Mouse (Mus musculus) lung, postnatal 10 days (tissue): ENCODE measurements around the gene Upp2.

Experiments
- DNase-seq: peaks from one replicate; pipeline ENCODE4 v3.0.0; 2021

Gene Upp2

DNA sequence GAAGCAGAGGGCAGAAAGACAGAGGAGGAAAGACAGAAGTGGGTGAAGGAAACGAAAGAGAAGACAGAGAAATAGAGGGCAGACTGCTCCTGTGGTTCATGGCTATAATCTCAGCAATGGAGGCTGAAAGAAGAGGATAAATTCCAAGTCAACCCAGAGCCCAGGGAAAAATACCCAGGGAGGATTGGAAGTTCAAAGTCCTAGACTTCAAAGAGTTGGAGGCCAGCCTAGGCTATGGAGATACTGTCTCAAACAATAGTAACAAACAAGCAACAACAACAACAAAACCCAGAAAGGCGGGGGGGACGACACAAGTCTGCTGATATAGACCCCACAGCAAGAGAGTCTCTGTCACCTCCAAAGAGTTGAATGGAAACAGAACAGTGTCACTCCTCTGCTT lies 14.8 kb upstream of the Upp2 start:
- no peak for DNase-seq

DNA sequence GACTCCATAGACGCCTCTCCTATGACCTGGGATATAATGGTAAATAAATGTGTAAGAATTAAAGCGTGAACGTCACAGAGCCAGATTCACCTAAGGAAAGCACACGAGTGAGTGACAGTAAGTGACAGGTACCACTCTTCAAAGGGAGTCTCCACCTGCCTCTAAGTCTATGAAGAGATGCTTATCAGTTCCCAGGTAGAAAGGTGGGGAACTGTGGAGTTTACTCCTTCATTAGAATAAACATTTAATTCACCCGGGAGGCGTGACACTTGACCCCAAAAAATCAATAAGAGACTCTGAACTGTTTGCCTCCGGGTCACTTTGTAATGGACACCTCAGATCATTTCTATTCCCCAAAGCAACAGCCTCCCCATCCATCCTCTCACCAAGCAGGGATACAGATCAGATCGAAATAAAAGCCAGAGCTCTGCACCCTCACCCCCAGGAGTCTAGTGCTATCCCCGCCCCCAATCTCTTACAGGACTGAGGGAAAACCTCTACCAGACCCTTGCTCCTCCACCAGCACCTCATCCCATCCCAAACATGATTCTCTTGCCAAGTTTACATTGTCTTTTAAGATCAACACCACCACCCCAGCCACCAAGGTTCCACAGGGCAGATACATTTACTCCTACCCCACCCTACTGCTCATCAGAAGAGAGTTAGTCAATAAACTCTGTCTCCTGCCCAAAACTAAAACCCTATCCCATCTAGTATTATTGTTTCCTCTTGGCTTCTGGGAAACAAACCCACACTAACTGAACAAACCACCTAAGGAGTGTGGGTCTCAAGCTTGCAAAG lies 9.9 kb upstream of the Upp2 start:
- no peak for DNase-seq

DNA sequence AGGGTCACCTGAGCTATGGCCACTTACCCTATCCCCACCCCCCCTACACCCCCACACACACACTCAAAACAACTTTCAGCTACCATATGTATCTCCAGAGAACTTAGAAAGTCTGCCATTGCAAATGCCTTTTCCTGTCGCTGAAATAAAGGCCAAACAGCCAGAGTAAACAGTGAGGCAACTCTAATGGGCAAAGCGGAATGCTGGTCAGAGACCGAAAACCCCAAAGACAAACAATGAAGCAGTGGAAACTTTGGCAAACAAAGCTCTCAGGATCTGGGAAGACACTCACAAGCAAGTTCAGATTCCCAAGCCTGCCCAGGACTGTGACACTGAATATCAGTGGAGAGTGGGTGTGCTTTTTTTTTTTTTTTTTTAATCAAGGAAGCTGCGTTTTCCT lies 5.0 kb upstream of the Upp2 start:
- DNase-seq: peak; percentile 66

DNA sequence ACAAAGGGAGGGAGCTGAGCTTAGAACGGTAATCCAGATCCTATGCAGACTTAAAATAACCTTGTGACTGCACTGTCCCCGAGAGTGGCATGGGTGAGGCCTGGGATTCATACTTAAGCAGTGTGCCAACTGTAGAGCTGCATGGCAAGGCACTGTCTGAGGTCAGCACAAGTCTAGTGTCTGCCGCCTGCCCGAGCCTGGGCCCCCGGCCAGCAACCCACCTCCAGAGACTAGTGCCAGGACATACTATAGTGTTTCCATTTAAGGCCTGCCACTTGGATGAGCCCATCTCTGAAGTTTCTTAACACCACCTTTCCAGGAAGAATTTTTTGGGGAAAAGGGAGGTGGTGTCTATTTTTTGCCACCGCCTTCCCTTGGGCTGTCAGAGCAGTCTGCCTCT lies 1.8 kb upstream of the Upp2 start:
- DNase-seq: peak; percentile 27

DNA sequence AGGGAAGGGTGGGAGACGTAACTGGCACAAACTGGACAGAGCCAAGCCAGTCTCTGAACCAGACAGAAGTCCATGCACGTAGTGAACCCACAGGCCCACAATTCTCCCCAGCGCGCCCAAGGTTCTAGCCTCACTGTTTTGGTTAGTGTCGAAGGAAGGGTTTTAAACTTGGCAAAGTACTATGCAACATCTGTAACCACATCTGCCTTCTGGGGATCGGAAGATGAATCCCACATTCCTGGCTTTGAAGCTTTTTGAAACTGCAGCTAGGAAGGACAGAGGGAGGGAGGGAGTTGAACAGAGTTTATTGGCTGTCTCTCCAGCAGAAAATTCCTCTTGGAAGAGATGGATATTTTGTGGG lies 1.1 kb upstream of the Upp2 start:
- DNase-seq: no peak

DNA sequence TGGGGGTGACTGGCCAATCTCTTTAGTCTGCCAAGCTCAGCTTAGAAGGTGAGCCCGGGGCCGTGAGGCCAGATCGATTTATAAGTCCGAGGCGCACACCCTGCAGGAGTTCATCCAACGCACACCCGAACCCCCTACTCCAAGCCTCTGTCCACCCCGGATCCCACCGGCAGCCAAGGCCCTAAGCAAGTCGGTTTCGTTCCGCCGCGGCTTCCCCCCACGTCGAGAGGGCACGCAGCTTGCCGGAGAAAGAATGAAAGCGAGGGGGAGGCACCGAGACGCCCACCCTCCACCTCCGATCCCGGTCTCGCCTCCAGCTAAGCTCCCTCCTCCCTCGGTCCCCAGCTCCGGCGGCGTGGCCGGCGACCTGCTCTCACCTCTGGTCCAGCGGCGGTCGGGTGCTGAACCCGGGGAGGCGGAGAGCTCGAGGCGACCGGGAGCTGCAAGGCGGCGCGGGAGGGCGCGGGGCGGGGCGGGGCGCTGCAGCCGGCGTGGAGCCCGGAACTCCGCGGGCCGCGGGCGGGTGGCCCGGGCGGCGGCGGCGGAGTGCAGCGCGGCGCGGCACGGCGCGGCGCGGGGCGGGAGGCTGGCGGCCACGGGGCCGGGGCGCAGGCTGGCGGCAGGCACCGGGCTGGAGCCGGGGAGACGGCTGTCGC lies 560 bp upstream of the Upp2 start:
- DNase-seq: peak; percentile 77

DNA sequence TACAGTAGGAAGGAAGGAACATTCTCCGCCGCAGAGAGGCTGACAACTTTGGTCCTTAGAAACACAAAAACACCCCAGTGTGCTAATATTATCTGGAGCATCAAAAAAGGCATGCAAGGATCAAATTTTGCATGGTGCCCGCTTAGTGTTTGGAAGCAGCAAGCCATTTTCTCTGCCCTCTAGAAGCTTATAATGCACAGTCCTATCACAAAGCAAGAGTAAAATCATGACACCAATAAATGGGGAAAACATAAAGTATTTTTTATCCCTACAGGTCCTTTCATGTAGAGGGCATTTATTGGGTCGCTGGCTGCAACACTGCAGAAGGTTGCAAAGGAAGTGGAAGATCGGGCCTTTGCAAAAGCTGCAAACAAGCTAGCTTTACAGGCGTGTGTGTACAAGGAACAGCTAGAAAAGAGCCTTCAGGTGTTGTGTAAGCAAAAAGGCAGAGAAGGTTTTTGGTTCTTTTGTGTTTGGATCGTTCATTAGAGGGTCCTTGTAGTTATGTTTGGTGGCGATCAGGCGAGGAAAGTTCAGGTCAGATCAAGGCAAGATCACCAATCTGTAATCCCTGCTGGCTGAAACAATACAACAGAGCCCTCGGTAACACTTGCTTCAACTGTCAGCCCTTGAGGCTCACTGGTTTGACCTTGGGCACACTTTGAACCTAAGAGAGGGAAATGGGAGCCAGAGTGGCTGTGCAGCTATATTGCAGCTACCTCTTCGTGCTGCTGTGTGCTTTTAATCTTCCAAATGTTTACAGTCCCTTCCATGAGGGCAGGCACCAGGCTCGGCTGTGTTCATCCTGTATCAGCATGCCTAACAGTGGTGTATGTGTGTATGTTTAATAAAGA lies 995 bp downstream of the Upp2 start:
- DNase-seq: no peak

DNA sequence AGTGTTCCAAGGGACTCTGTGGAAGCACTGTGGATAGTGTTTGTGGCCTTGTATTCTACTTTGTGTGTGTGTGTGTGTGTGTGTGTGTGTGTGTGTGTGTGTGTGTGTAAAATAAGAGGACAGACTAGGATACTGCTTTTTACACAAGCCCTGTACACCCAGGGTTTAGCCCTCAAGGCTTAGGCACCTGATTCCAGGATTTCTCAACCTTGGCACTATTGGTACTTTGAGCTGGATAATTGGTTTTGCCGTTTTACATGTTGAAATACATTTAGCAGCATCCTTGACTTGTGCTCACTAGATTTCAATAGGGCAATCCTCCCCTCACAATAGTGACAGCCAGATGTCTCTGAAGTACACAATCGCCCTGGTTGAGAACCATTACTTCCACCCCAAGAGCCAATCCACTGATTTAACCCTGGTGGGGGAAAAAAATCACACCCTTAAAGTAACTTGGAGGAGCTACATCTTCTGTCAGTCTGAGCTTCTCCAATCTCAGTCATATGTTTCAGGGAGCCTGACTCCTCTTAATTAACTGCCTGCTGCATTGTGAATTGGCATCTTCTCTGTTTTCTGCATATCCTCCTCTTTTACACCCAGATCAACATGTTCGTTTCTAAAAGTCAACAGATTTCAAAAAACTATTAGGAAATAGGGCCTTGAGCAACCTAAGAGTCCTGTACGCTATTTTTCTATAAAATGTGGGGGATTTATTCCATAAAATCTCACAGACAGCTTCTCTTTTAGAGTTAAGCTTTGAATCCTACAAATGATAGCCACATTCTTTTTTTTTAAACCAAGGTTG lies 1.9 kb downstream of the Upp2 start:
- DNase-seq: no peak

DNA sequence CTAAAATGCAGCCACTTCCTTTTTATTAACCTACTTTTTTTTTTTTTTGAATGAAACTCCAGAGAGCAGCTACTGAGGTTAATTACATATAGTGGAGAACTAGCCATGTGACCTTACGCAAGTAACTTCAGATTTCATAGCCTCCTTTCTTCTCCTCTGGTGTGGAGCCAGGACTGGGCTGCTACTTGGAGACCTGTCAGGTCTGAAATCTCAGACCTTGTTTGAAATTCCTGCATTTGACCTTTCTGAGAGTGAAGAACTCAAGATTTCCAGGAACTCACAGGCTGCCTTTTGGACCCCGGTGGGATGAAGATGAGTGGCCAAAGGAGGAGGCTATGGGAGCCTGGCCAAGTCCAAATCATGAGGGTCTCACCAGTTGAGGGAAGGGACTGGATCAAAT lies 7.1 kb downstream of the Upp2 start:
- DNase-seq: no peak

DNA sequence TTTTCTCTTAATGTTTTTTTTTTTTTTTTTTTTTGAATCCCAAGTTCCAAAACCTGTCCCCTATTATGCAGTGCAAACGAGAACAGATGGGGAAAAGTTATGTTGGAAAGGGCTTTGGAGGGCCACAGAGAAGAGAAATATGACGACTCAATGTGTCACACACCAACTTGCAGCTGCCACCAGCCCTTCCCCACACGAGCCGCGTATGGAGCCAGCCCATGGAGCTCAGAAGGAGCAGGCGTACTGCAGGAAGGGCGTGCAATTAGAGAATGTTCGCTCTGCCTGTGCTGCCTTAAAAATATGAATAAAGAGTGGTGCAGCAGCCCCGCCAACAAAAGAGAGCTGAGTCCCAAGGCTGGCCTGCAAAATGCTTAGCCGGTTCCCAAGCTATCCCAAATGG lies 19.2 kb downstream of the Upp2 start:
- peak; percentile 41 for DNase-seq

DNA sequence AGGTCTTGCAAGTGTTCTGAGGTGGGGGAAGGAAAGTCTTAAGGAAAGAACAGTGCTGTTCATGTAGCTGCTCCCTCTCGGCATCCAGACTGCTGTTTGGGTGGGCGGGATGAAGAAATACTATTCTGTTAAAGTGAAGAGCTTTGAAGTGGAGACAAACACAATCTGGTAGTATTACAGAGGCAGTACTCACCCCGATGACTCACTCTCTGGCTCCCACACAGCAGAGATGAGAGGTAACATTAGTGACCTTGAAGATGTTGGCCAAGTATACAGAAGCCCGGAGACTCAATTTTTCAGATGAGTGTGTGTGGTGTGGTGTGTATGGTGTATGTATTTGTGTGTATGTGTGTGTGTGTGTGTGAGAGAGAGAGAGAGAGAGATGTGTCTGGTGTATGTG lies 22.5 kb downstream of the Upp2 start:
- DNase-seq: peak; percentile 47

DNA sequence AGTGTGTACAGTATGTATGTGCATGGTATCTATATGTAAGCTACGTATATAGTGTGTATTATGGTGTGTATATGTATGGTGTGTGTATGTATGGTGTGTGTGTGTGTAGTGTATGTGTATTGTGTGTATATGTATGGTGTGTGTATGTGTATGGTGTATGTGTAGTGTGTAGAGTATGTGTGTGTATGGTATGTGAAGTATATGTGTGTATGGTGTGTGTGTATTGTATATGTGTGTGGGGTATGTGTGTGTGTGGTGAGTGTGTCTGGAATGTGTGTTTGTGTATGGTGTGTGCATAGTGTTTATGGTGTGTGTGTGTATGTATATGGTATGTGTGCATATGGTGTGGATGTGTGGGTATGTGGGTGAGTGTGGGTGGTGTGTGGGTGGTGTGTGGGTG lies 23.0 kb downstream of the Upp2 start:
- DNase-seq: no peak

DNA sequence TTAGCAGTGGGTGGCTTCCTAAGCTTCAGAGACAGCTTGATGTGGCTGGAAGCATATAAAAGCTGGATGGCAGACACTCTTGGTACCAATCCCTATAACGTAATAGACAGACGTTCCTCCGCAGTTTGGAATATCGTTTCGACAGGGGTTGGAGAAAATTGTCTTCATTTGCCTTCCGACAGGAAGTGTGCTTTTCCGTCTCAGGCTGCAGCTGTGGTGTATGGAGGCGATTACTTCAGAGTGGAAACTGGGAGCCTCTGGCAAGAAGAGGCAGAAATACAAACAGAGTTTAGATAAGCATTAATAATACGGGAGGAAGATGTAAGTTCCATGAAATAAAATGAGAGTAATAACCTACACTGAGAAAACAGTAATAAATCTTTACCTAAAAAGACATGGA lies 28.3 kb downstream of the Upp2 start:
- DNase-seq: peak; percentile 13

DNA sequence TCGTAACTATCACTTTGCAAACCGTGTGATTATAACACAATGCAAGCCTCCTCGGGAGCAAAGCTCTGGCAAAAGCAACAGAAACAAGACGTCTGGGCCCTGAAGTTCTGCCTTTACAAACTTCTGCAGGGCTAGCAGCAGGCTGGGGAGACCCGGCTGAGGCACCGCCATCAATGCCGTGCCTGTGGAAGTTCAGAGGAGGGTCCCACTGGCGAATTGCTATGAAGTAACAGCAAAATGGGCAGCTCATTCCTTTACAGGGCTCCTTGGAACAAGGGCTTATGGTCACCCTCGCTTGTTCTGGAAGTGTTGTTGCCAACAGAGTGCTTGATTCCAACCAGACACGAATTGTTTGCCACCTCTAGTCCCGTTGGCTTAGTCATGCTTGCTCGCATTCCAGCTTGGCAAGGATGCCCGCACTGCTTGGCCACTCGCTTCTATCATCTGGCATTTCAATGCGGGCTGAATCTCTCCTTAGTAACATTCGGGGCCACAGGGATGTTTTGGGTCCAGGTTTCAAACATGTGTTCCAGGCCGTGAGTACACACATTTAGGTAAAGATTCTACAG lies 29.8 kb downstream of the Upp2 start:
- peak; percentile 14 for DNase-seq

DNA sequence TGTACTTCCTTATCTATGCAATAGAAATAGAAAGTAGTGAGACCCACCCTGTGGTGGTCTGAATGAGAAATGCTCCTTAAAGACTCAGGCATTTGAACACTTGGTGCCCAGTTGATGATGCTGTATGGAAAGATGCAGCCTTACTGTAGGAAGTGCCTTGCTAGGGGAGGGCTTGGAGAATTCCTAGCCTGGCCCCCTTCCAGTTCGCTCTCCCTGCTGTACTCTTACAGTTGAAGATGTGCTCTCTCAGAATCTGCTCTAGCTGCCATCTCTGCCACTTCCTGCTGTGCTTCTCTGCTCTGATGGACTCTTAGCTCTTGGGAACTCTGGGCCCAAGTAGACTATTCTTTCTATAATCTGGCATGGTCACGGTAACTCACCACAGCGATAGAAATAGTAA lies 30.5 kb downstream of the Upp2 start:
- DNase-seq: no peak

DNA sequence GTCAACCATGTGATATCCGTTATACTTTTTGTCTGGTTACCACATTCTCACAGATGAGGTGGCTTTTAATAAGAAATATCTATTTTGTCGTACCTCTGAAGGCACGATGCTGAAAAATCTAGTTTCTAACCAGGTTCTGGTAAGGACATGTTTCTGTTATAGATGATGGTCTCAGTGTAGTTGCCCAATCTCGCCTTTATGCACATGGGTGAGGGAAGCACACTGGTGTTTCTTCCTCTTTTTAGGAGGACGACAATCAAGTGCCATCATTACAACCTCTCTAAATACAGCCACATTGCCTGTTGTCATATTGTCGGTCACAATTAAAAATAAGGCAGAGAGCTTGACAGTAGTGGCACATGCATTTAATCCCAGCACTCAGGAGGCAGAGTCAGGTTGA lies 32.5 kb downstream of the Upp2 start:
- no peak for DNase-seq

DNA sequence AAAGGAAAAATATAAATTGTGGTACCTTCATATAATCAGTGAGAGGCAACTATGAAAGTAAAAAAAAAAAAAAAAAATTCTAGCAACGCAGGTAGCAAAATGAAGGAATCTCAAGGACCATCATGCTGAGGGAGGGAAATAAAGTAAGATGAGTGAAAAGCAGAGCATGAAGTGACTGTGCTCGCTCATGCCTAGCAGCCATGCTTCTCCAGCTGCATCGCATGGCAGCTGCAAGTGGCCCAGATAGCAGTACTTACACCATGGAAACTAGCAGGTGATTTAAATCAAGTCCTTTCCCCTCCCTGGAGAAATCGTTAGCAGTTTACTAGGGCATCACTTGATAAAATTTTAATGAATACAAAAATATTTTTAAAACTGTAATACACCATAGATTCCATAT lies 34.3 kb downstream of the Upp2 start:
- no peak for DNase-seq

DNA sequence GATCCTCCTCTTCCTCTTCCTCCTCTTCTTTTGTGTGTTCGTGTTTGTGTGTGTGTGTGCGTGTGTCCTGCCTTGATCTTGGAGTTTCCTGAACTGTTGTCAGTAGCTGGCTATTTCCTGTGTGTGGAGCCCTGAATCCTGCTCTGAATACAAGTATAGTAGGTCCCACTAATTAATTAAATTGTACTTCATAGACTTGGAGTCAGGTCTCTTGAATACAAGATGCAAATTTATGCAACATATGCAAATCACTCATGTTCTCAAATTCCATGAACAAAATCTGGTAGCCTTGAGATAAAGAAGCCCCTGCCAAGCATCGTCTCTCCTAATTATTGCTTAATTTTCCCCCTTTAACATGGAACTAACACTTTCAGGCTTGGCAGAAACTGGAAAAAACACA lies 36.3 kb downstream of the Upp2 start:
- DNase-seq: no peak

DNA sequence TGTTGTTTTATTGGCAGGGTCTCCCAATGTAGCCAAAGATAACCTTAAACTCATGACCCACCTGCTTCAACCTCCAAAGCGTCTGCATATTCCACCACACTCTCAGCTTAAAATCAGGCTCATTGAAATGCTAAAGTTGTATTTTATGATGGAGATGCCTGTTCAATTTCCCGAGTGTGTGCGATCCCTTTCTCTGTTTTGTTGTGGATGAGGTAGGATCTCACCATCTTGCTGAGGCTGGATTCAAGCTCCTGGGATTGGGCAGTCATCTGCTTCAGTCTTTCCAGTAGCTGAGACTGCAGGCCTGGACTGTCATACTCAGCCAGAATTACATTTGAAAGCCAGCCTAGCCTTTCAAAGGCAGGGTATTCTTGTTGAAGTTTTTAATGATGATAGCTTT lies 37.7 kb downstream of the Upp2 start:
- DNase-seq: no peak

DNA sequence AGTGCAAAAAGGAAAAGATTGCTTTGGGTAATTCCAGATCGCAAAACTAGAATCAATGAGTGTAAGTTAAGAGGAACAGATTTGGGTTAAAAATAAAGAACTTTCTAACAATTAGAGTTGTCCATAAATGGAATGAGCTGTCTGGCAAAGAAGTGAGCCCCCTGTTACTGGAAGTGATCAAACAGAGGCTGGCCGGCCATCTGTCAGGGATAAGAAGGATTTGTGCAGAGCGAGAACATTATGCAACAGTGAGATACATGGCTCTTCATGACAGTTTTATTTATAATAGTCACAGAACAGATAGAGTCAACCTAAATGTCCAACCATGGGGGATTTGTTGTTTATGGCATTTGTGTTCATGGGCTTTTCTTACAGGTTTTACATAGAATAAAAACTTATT lies 46.6 kb downstream of the Upp2 start:
- DNase-seq: no peak

DNA sequence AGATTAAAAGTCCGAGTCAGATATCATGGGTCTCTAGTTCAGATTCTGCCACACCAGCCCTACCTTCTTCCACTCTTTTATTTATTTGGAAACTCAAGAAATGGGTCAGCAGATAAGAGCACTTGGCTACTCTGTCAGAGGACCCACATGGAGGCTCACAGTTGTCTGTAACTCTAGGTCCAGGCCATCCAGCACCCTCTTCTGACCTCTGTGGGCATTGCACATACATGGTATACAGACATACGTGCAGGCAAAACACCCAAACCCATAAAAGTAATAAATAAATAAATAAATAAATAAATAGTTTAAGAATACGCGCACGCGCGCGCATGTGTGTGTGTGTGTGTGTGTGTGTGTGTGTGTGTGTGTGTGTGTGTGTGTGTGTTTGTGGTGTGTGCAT lies 47.8 kb downstream of the Upp2 start:
- DNase-seq: no peak

DNA sequence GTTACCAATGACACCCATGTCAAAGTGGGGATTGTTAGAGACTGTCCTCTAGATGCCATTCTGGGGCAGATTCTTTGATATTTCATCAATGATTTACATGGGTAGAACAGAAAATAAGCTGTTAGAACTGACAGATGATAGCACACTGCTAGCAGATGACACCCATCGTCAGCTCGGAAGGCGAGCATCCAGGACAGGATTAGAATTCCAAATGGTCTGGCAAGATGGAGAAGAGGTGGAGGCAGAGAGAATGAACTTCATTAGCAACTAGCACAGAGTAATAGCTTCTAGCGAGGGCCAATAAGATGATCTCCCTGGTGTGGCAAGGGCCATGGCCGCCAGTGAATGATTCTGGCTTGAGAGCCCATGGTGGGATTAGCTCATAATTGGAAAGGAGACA lies 48.7 kb downstream of the Upp2 start:
- DNase-seq: no peak

DNA sequence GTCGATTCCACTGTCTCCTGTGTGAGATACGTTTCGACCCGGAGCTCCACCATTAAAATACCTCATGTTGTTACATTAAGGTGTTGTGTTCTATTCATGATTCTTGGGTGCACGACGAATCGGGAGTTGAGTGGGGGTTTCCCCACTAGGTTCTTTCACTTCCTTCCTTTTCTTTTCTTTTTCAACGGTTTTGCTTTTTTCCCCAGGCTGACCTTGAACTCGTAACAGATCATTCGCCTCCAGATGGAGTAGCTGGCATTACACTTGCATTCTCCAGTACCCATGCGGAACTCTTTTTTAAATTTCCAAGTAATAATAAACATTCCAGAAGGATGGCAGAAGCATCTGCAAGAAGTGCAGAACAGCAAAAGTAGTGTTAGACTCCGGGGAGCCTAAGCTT lies 58.1 kb downstream of the Upp2 start:
- DNase-seq: no peak
